Mouse (Mus musculus) 3134 (cell line): ENCODE measurements around the gene Ifi35.
A peak's percentile ranks its signal among the peaks of the same experiment; 100 is the strongest.
"Not testable (repeated sequence)": the region's sequence is repeated elsewhere in the genome, so short reads cannot be mapped to it uniquely, and the experiment has no call there.

Experiments used
- DNase-seq: peaks from one replicate; pipeline ENCODE4 v3.0.0-alpha.2; 2011; ENCODE audit warnings: low spot score; ENCODE audit not compliant: insufficient read length; ENCODE audit errors: extremely low read depth

Ifi35 gene

GRCm38 (mm10) chr11:101467477-101468262, 19.5 kb downstream of the Ifi35 start:
- DNase-seq, result peak; percentile 87

GRCm38 (mm10) chr11:101468263-101468688, 20.1 kb downstream of the Ifi35 start:
- no peak for DNase-seq

GRCm38 (mm10) chr11:101468731-101469130, 20.5 kb downstream of the Ifi35 start:
- no peak for DNase-seq

- no peak for DNase-seq
Observed at GRCm38 (mm10) chr11:101469155-101469554, 20.9 kb downstream of the Ifi35 start.

- DNase-seq, result no peak
Observed at GRCm38 (mm10) chr11:101470206-101470605, 22.0 kb downstream of the Ifi35 start.

DNA sequence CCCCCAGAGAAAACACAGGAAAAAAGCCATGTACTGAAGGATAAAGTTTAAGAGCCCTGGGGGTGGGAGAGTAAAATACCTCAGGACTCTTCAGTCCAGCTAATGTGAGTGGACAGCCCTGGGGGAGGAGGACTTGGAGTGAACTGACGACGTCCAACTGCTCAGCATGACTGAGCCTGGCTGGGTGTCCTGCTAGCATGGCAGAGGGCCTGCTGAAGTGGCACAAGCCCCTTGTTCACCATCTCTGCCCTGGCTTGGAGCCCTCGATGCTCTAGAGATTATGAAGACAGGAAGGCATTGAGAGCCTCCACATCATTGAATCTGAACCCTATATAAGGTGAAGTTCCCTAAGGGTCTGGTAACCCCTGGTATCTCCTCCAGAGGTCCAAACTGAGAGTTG, 23.7 kb downstream of the Ifi35 start:
- no peak for DNase-seq

- no peak for DNase-seq
Observed at GRCm38 (mm10) chr11:101472336-101472735, 24.1 kb downstream of the Ifi35 start.

- DNase-seq, result not testable (repeated sequence)
Observed at GRCm38 (mm10) chr11:101473686-101474085, 25.5 kb downstream of the Ifi35 start.

GRCm38 (mm10) chr11:101474298-101474697, 26.1 kb downstream of the Ifi35 start:
- no peak for DNase-seq

- DNase-seq, result not testable (repeated sequence)
Observed at GRCm38 (mm10) chr11:101476361-101476760, 28.2 kb downstream of the Ifi35 start.

GRCm38 (mm10) chr11:101477194-101477551, 29.0 kb downstream of the Ifi35 start:
- no peak for DNase-seq

GRCm38 (mm10) chr11:101477552-101478211, 29.5 kb downstream of the Ifi35 start:
- DNase-seq, result no peak

DNA sequence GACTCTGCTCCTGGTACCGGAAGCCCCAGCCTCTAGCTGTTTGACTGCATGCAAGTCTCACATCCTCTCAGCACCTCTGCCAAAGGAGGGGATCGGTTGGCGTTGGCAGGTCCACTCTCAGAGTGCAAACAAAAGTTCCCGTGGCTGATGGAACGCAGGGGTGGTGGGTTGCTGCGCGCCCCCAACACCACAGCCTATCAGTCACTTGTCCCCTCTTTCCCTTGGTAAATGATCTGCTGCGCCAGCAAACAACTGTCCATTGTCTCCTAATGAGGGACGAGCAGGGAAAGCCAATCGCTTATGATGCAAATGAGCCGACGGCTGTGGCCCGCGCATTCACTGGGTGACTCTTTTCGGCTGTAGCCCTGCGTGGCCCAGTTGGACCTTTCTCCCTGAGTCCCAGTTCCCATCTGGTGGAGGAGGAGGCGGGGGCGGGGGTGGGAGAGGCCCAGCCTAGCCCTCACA, 31.0 kb downstream of the Ifi35 start:
- no peak for DNase-seq

GRCm38 (mm10) chr11:101480912-101481311, 32.7 kb downstream of the Ifi35 start:
- no peak for DNase-seq

DNA sequence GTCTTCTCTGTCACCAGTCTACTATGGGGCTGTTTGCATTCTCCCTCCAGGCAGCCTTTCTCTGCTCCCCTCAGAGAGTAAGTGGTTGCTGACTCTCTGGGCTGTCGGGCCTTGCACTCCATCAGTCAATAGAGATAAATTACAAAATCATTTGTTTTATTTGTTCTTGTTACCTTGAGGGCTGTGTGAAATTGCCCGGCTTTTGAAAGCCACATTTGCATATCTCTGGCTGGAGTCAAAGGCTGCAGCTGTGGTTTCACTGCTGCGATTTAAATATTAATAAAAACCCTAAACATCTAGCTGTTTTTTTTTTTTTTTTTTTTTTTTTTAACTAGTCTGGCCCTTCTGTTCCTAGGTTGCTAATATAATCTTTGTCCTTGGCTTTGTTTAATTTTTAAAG, 35.6 kb downstream of the Ifi35 start:
- DNase-seq, result no peak

- DNase-seq, result no peak
Observed at GRCm38 (mm10) chr11:101484245-101484644, 36.0 kb downstream of the Ifi35 start.

- DNase-seq, result no peak
Observed at GRCm38 (mm10) chr11:101484814-101485213, 36.6 kb downstream of the Ifi35 start.

DNA sequence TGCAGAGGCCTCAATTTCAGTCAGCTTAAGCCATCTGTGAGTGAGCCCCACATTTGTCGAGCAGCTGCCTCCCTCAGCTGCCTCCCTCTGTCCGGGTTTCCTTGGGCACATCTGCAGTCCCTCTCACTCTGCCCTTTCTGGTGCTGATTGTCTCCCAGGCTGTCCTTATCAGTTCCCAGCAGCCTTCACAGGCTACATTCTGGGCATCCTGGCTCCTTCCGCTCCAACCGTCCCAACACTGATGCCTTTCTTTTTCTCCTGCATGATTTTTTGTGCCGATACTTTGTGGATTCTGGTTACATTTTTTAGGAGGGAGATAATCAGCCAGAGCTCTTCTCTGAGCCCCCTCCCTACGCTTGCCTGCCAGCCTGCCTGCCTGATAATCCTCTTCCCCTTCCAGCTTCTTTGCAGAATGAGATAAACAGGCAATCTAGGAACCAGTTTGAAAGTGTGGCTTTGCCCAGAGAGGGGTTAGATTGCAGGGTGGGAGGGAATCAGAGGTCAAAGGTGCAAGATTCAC, 37.4 kb downstream of the Ifi35 start:
- DNase-seq, result no peak

DNA sequence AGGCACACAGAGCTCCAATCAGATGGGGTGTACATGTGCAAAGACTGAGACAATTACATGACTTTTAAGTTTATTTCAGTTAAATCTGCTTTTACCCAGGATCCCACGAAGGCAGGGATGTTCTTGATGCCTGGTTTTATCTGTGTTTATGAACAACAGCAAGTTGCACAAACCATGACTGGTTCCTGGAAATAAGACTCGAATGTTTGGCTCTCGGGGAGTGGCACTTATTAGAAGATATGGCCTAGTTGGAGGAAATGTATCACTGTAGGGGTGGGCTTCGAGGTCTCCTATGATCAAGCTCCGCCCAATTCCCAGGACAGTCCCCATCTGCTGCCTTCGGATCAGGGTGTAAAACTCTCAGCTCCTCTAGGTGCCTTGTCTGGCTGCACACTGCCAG, 37.9 kb downstream of the Ifi35 start:
- DNase-seq, result no peak

DNA sequence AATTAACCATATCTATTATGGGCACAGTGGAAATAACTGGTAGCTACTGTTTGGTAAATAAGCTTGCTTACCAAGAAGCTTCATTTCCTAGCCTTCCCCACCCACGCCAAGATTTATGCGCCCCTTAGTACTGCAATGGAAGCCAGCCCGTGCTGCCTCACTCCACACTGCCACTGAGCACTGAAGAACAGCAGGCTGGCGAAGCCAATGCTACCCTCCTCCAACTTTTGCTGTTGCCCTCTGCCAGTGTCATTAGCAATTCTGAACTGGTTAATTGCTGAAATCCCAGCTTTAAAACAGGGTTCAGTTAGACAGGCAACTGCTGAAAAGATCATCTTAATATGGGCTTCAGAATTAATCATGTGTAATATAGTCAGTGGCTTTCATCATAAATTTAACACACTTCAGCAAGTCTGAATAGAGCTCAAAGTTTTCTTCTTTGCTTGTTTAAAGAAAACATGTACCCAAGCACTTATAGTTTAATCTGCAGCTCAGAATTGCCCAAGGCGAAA, 58.1 kb downstream of the Ifi35 start:
- no peak for DNase-seq

GRCm38 (mm10) chr11:101507090-101507489, 58.9 kb downstream of the Ifi35 start:
- DNase-seq, result no peak
